ENCODE assay signal across 19 mouse cellular contexts in the genomic region with DNA sequence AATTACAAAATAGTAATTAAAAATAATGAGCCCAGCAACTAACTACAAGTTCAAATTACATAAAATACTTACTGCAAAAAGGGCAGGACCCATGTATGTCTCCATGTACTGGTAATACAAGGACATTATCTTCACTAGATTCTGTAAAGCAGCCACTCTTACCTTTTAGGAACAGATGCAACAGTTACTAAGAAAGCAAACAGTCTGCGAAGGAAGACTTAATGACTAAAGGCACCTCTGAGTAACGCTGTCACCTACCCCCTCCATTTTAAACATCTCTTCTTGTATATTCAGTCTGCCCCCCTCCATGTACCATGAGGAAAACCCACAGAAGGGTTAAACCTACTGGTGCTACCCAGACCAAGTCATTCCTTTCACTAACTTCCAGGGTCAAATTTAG. TPM values are rescaled to one million over a fixed set of nuclear protein-coding genes. Genes with fewer than 3 reads are reported as not detected.
A peak's percentile ranks its signal among the peaks of the same experiment; 100 is the strongest.
DNase-seq lines count a peak whose midpoint lies in the region; ATAC-seq and TF ChIP-seq lines count a peak whose summit lies in the region.
"Had no signal": no experiment of that assay in that cellular context is flagged by ENCODE, and none has a peak within 500 bp of the region (broad histone marks: within the 10 kb centered on the region; RNA-seq: fewer than 3 reads in every experiment).

No protein-coding gene starts in this region.

- H3K36me3 ChIP-seq in CH12.LX (replicated peaks in 1 of 2; ENCODE audit: control insufficient read depth in 1 of 2, insufficient read depth in 1 of 2, low read length in 1 of 2): peaks cover 88 to 99% of the 10 kb centered on the region in 2 experiments
- peaks cover 97% of the 10 kb centered on the region for H3K36me3 ChIP-seq in G1E (replicated peaks)
- H3K36me3 ChIP-seq in liver, embryonic 11.5 days (ENCODE audit: control insufficient read depth, insufficient read depth, low read length): peaks cover 80% of the 10 kb centered on the region

- 0 out of 2 replicates have a peak, but pooled peaks have one; percentile 19 for TF ChIP-seq POLR2A in CH12.LX (IDR thresholded peaks at IDR 0.05; ENCODE audit: low read depth, low read length)

- H3K9me3 ChIP-seq in CH12.LX (replicated peaks; ENCODE audit: low read length) (no peaks in the 10 kb centered on the region), G1E (replicated peaks) (no peaks in the 10 kb centered on the region)
- H3K9me3 ChIP-seq in liver, embryonic 11.5 days (ENCODE audit: control insufficient read depth, low read length): no peaks in the 10 kb centered on the region

- 98% methylated on average over 2 of the region's 2 CpGs for WGBS in liver, embryonic 11.5 days

- no peak overlapping the region for H3K4me2 ChIP-seq in CH12.LX (ENCODE audit: insufficient read depth, low read depth, poor library complexity, severe bottlenecking)
- H3K4me2 ChIP-seq in liver, embryonic 11.5 days: no peak overlapping the region

- DNase-seq in CH12.LX (ENCODE audit: extremely low read depth): no peak
- DNase-seq in G1E (ENCODE audit: low spot score): no peak
- DNase-seq in liver, embryonic 11.5 days (ENCODE audit: low spot score): no peak
- DNase-seq in right cerebral cortex, postnatal 36 days (ENCODE audit: low spot score in 2 of 2): no peak
- DNase-seq: adrenal gland, adult 2 months; adrenal gland, adult 8-10 months; adrenal gland, postnatal 10 days; adrenal gland, postnatal 14 days; adrenal gland, postnatal 25 days; adrenal gland, postnatal 36 days; B cell, adult 2 months; cerebellum, adult 11 months; cerebellum, adult 11-12 months; cerebellum, adult 18-20 months; cerebellum, adult 2 months; cerebellum, adult 8-10 months had no signal

- H3K4me3 ChIP-seq in CH12.LX (replicated peaks in 1 of 3; ENCODE audit: low read depth in 2 of 3, low read length in 2 of 3, poor library complexity in 1 of 3) (no peak overlapping the region), G1E (ENCODE audit: low read depth, low read length) (no peak overlapping the region)
- H3K4me3 ChIP-seq in liver, embryonic 11.5 days (ENCODE audit: low read depth, low read length): no peak overlapping the region

- H3K79me2 ChIP-seq in CH12.LX (replicated peaks; ENCODE audit: control insufficient read depth, extremely low read depth, insufficient read depth, poor library complexity, severe bottlenecking): peaks cover 60% of the 10 kb centered on the region

- no peak for TF ChIP-seq RAD21 in CH12.LX (IDR thresholded peaks at IDR 0.05; ENCODE audit: low read depth, low read length)

- no peaks in the 10 kb centered on the region for H3K27me3 ChIP-seq in CH12.LX (replicated peaks)
- H3K27me3 ChIP-seq in G1E (ENCODE audit: insufficient read depth, low read length): no peaks in the 10 kb centered on the region
- no peaks in the 10 kb centered on the region for H3K27me3 ChIP-seq in liver, embryonic 11.5 days (replicated peaks; ENCODE audit: control insufficient read depth, insufficient read depth, low read length)
- H3K27me3 ChIP-seq: Patski had no signal

- dilution Hi-C loops in CH12.LX (cut with MboI; ENCODE audit: extremely low pct_ligation_motif_present, extremely low pct_unique_long_range_greater_than_20kb, low sequenced_read_pairs): no loop called here

- TF ChIP-seq EP300 in CH12.LX (IDR thresholded peaks at IDR 0.05; ENCODE audit: low read length): no peak

- no peak overlapping the region for H3K9ac ChIP-seq in CH12.LX (ENCODE audit: insufficient read depth, low read depth)
- no peak overlapping the region for H3K9ac ChIP-seq in liver, embryonic 11.5 days (ENCODE audit: low read depth, low read length)

- peaks cover 0 to 45% of the 10 kb centered on the region in 2 experiments; a peak in 2 of 4 replicates for H3K4me1 ChIP-seq in CH12.LX (ENCODE audit: control insufficient read depth in 1 of 2, insufficient read depth in 2 of 2)
- peaks cover 74% of the 10 kb centered on the region for H3K4me1 ChIP-seq in G1E (ENCODE audit: insufficient read depth, low read depth, low read length)
- H3K4me1 ChIP-seq in liver, embryonic 11.5 days (replicated peaks; ENCODE audit: control insufficient read depth, insufficient read depth, low read length): no peaks in the 10 kb centered on the region

- ATAC-seq in G1E (ENCODE audit: extremely low read depth, insufficient number of reproducible peaks, low FRiP score, poor library complexity, severe bottlenecking): peak; percentile 54
- ATAC-seq in liver, embryonic 11.5 days (replicated peaks; ENCODE audit: low FRiP score): no peak
- ATAC-seq: activated CD4-positive, CD25-positive, alpha-beta regulatory T cell, adult 4 months; CD4-positive, CD25-positive, alpha-beta regulatory T cell, adult 4 months; Patski had no signal

- H3K27ac ChIP-seq in CH12.LX (ENCODE audit: insufficient read depth, low read depth): no peak overlapping the region
- no peak overlapping the region for H3K27ac ChIP-seq in liver, embryonic 11.5 days (ENCODE audit: low read depth, low read length)

- TF ChIP-seq CTCF in CH12.LX (conservative IDR thresholded peaks at IDR 0.05 in 1 of 2, IDR thresholded peaks at IDR 0.05 in 1 of 2; ENCODE audit: low read depth in 2 of 2, low read length in 2 of 2): no peak
- no peak for TF ChIP-seq CTCF in G1E (IDR thresholded peaks at IDR 0.05; ENCODE audit: low read depth, low read length)

- in situ Hi-C loops in CH12.LX (cut with MboI; ENCODE audit: low pct_ligation_motif_present, low pct_unique_long_range_greater_than_20kb, low sequenced_read_pairs): no loop called here

TF ChIP-seq in CH12.LX, 34 proteins besides CTCF, POLR2A, EP300 and RAD21:
- TF ChIP-seq SMC3 (IDR thresholded peaks at IDR 0.05; ENCODE audit: low read depth, low read length): no peak
- TF ChIP-seq SIN3A (IDR thresholded peaks at IDR 0.05; ENCODE audit: low read length): no peak
- TF ChIP-seq MAZ (IDR thresholded peaks at IDR 0.05; ENCODE audit: low read depth, low read length): no peak
- no peak for TF ChIP-seq JUND (conservative IDR thresholded peaks at IDR 0.05; ENCODE audit: low read depth, low read length)
- TF ChIP-seq PAX5 (IDR thresholded peaks at IDR 0.05; ENCODE audit: low read length): no peak
- no peak for TF ChIP-seq UBTF (IDR thresholded peaks at IDR 0.05; ENCODE audit: low read depth, low read length)
- TF ChIP-seq JUN (IDR thresholded peaks at IDR 0.05; ENCODE audit: insufficient read depth, low read depth, low read length): no peak
- no peak for TF ChIP-seq RCOR1 (conservative IDR thresholded peaks at IDR 0.05; ENCODE audit: low read depth, low read length)
- no peak for TF ChIP-seq ZC3H11A (IDR thresholded peaks at IDR 0.05; ENCODE audit: low read depth, low read length)
- TF ChIP-seq ZKSCAN1 (IDR thresholded peaks at IDR 0.05; ENCODE audit: borderline replicate concordance, low read depth, low read length): no peak
- TF ChIP-seq E2F4 (IDR thresholded peaks at IDR 0.05; ENCODE audit: insufficient replicate concordance, low read depth, low read length): no peak
- TF ChIP-seq MAX (IDR thresholded peaks at IDR 0.05; ENCODE audit: low read length): no peak
- no peak for TF ChIP-seq BHLHE40 (IDR thresholded peaks at IDR 0.05; ENCODE audit: low read depth, low read length)
- no peak for TF ChIP-seq KAT2A (IDR thresholded peaks at IDR 0.05; ENCODE audit: insufficient replicate concordance, low read length)

RNA-seq across cellular contexts. Expression of a gene that starts 9.5 kb away (rescaled TPM):
- total RNA-seq in CH12.LX (2012; rRNA removed): 194 and 264 TPM in 2 replicates
- total RNA-seq in CH12.LX (2014; rRNA removed): 234 and 260 TPM in 2 replicates
- 411 and 465 TPM in 2 replicates for polyA plus RNA-seq in CH12.LX (2012; ENCODE audit: insufficient read length, low read depth)
- total RNA-seq in G1E (2014; fragmentation: Nextera tagmentation): 328 and 346 TPM in 2 replicates
- 265 and 286 TPM in 2 replicates for total RNA-seq in G1E (2017)
- polyA plus RNA-seq in G1E (2012): 50.5 and 51.3 TPM in 2 replicates
- 78.9 and 84.4 TPM in 2 replicates for polyA plus RNA-seq in liver, embryonic 11.5 days (2014; fragmentation: Nextera tagmentation; extraction: Ambion mirVana)

RNA-seq across cellular contexts. Expression of a gene that starts 26.9 kb away (rescaled TPM):
- total RNA-seq in CH12.LX (2012; rRNA removed): 2.1 and 3.1 TPM in 2 replicates
- 0.44 and 1.2 TPM in 2 replicates for total RNA-seq in CH12.LX (2014; rRNA removed)
- polyA plus RNA-seq in CH12.LX (2012; ENCODE audit: insufficient read length, low read depth): 5.2 and 5.7 TPM in 2 replicates
- total RNA-seq in G1E (2014; fragmentation: Nextera tagmentation): not detected in 2 replicates
- total RNA-seq in G1E (2017): 0.05 and 0.06 TPM in 2 replicates
- 0.29 and 0.34 TPM in 2 replicates for polyA plus RNA-seq in G1E (2012)
- 5.4 and 5.5 TPM in 2 replicates for polyA plus RNA-seq in liver, embryonic 11.5 days (2014; fragmentation: Nextera tagmentation; extraction: Ambion mirVana)
